Mouse (Mus musculus): ENCODE measurements around the gene Olfr1283. TPM values are rescaled to one million over a fixed set of nuclear protein-coding genes. Genes with fewer than 3 reads are reported as not detected.

Gene Olfr1283
- total RNA-seq (2023; ENCODE audit: inconsistent age) = not detected in 4 replicates

DNA sequence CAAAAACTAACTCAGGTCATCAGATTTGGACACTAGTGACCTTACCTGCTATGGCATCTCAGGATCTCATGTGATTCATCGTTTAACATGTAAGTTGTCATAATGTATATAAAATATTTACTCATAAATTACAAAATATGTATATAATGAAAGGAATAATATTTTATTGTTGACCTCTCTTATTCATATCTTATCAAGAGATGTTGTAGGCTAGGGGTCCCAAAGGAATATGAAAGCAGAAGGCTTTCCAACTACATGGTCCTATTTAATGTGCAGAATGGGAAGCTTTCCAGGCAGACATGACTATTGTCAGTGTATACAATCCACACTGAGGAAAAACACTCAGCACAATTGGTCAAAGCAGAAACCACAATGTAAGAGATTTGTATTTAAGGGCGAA is at the start of gene Olfr1283:
Gene Olfr1283, plus strand, starts transcription at position 301 of the 400 bp plus-strand sequence.

DNA sequence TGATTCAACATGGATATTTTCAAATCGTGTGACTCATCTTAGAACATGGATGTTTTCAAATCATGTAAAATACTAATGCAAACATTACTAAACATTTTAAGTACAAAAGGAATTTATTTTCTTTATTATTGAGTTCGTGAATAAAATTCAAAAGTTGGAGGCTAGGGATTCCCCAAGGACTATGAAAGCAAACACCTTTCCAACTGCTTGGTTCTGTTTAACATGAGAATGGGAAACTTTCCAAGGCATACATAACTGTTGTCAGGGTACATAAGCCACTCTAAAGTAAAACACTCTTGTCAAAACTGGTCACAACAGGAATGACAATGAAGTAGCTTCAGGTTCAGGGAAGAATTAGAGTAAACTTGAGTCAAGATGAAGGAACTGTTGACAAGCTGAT is 40.4 kb upstream of the Olfr1283 start, which contains the start of gene Olfr1281:
Gene Olfr1281, plus strand, starts transcription at position 301 of the 400 bp plus-strand sequence.

DNA sequence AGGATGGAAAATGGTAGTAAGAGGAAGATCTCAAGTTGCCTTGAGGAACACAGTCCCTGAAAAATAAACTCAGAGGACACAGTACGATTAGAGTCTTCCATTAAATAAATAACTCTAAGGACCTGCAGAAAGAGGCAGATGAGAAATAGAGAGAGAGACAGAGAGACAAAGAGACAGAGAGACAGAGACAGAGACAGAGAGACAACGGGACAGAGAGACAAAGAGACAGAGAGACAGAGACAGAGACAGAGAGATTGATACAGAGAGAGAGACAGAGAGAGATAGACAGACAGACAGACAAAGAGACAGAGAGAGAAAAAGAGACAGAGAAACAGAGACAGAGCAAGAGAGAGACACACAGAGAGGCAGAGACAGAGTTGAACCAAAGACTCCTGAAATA is 30.6 kb upstream of the Olfr1283 start, which contains the start of gene Olfr1282:
Gene Olfr1282, minus strand, starts transcription at position 101 of the 400 bp plus-strand sequence.

DNA sequence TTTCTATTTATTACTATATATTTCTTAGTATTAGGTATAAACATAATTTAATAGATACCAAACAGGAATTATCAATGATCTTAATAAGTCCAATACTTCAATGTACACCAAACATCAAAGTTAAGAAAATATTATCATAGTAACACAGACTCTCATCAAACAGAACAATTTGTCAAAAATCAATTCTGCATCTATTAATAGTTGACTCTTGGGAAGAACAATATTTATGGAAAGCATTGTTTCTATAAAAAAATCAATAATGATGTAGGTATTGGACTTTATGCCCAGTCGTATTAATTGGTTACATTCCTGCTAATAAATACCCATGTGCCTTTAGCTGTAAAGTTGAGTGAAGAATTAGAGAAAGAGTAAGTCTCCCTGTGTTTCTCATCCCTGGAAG is 8.6 kb downstream of the Olfr1283 start, which contains the start of gene Olfr1284:
Gene Olfr1284, plus strand, starts transcription at position 301 of the 400 bp plus-strand sequence.

Other genes starting within 250 kb of the Olfr1283 start
- not detected in 4 replicates for gene Gm15130, start 213.9 kb upstream of the Olfr1283 start, total RNA-seq (2023; ENCODE audit: inconsistent age)
- gene 4930430A15Rik, start 137.2 kb upstream of the Olfr1283 start, total RNA-seq (2023; ENCODE audit: inconsistent age) = not detected in 4 replicates
- gene Olfr1275, start 131.5 kb upstream of the Olfr1283 start, total RNA-seq (2023; ENCODE audit: inconsistent age) = not detected in 4 replicates
- gene Olfr1276, start 112.3 kb upstream of the Olfr1283 start, total RNA-seq (2023; ENCODE audit: inconsistent age) = not detected in 4 replicates
- gene Olfr1277, start 92.7 kb upstream of the Olfr1283 start, total RNA-seq (2023; ENCODE audit: inconsistent age) = not detected in 4 replicates
- not detected in 4 replicates for gene Olfr1278, start 76.7 kb upstream of the Olfr1283 start, total RNA-seq (2023; ENCODE audit: inconsistent age)
- gene Olfr1279, start 66.2 kb upstream of the Olfr1283 start, total RNA-seq (2023; ENCODE audit: inconsistent age) = not detected in 4 replicates
- not detected in 4 replicates for gene Olfr1280, start 52.8 kb upstream of the Olfr1283 start, total RNA-seq (2023; ENCODE audit: inconsistent age)
- not detected in 4 replicates for gene Olfr1281, start 40.3 kb upstream of the Olfr1283 start, total RNA-seq (2023; ENCODE audit: inconsistent age)
- not detected in 4 replicates for gene Olfr1282, start 30.7 kb upstream of the Olfr1283 start, total RNA-seq (2023; ENCODE audit: inconsistent age)
- gene Olfr1284, start 8.7 kb downstream of the Olfr1283 start, total RNA-seq (2023; ENCODE audit: inconsistent age) = not detected in 4 replicates
- gene Olfr1286, start 56.3 kb downstream of the Olfr1283 start, total RNA-seq (2023; ENCODE audit: inconsistent age) = not detected in 4 replicates
- gene Olfr1287, start 82.4 kb downstream of the Olfr1283 start, total RNA-seq (2023; ENCODE audit: inconsistent age) = not detected in 4 replicates
- not detected in 4 replicates for gene Olfr1288, start 107.3 kb downstream of the Olfr1283 start, total RNA-seq (2023; ENCODE audit: inconsistent age)
- not detected in 4 replicates for gene Olfr1289, start 114.0 kb downstream of the Olfr1283 start, total RNA-seq (2023; ENCODE audit: inconsistent age)
- not detected in 4 replicates for gene Olfr1290, start 127.0 kb downstream of the Olfr1283 start, total RNA-seq (2023; ENCODE audit: inconsistent age)
- gene Olfr1291-ps1, start 130.4 kb downstream of the Olfr1283 start, total RNA-seq (2023; ENCODE audit: inconsistent age) = not detected in 4 replicates
- gene Olfr1293-ps, start 158.4 kb downstream of the Olfr1283 start, total RNA-seq (2023; ENCODE audit: inconsistent age) = not detected in 4 replicates
- gene Olfr1294, start 173.5 kb downstream of the Olfr1283 start, total RNA-seq (2023; ENCODE audit: inconsistent age) = not detected in 4 replicates
- not detected in 4 replicates for gene Olfr1295, start 202.9 kb downstream of the Olfr1283 start, total RNA-seq (2023; ENCODE audit: inconsistent age)

Data from B cell, adult (primary cell).